Mouse (Mus musculus) embryonic facial prominence, embryonic 14.5 days (tissue): ENCODE data around the gene Tacc2. TPM values are rescaled to one million over a fixed set of nuclear protein-coding genes. Genes with fewer than 3 reads are reported as not detected.

Source experiments
- ATAC-seq: fragments of 200-750 bp; cut with Nextera tagmentation; 2 replicates; pipeline ENCODE4 v1.8.0; 2017; ENCODE audit warnings: low read depth, moderate number of reproducible peaks, moderate TSS enrichment
- DNase-seq: peaks from one replicate; pipeline ENCODE4 v3.0.0-alpha.2; 2015; ENCODE audit warnings: low spot score
- H3K27ac ChIP-seq: fragments of 300-500 bp; sonication (generic); replicated peaks from 2 replicates; pipeline ENCODE4 v1.5.1; 2014; ENCODE audit warnings: low read depth, mild to moderate bottlenecking, low read length, moderate library complexity
- H3K27me3 ChIP-seq: fragments of 300-500 bp; sonication (generic); replicated peaks from 2 replicates; pipeline ENCODE4 v1.6.1; 2014; ENCODE audit warnings: low read length; ENCODE audit not compliant: control insufficient read depth, insufficient read depth
- H3K36me3 ChIP-seq: fragments of 300-500 bp; sonication (generic); 2 replicates; pipeline ENCODE4 v1.6.1; 2014; ENCODE audit warnings: low read length, mixed read lengths; ENCODE audit not compliant: control insufficient read depth, insufficient read depth
- H3K4me1 ChIP-seq: fragments of 300-500 bp; sonication (generic); 2 replicates; pipeline ENCODE4 v1.6.1; 2014; ENCODE audit warnings: antibody characterized with exemption, low read length; ENCODE audit not compliant: control insufficient read depth, insufficient read depth
- H3K4me2 ChIP-seq: fragments of 300-500 bp; sonication (generic); 2 replicates; pipeline ENCODE4 v1.6.1; 2014; ENCODE audit warnings: low read depth, mild to moderate bottlenecking, low read length, moderate library complexity, mixed read lengths
- H3K4me3 ChIP-seq: fragments of 300-500 bp; sonication (generic); 2 replicates; pipeline ENCODE4 v1.5.1; 2014; ENCODE audit warnings: low read depth, mild to moderate bottlenecking, low read length
- H3K9ac ChIP-seq: fragments of 300-500 bp; sonication (generic); 2 replicates; pipeline ENCODE4 v1.6.1; 2014; ENCODE audit warnings: low read depth, mild to moderate bottlenecking, low read length, moderate library complexity, mixed read lengths
- H3K9me3 ChIP-seq: fragments of 300-500 bp; sonication (generic); 2 replicates; pipeline ENCODE4 v1.6.1; 2016; ENCODE audit warnings: low read length; ENCODE audit not compliant: control insufficient read depth
- WGBS: fragments of 180-500 bp; shearing (Covaris S2); extraction: QIAGEN DNeasy Blood & Tissue Kit; methylation state at CpG from one replicate; pipeline ENCODE4 v1.1.7; 2014; 5-methylcytosine and 5-hydroxymethylcytosine counted together
- polyA plus RNA-seq: library from polyadenylated mRNA; unstranded; fragments of >200 nt; fragmentation: Nextera tagmentation; extraction: Ambion mirVana; gene quantifications from 2 replicates; pipeline ENCODE4 v1.2.1, GENCODE M21; 2014

Tacc2 gene
- polyA plus RNA-seq, 1 experiment from 2014 or later: 44.4 TPM

GRCm38 (mm10) chr7:130628601-130629000 is 51.4 kb downstream of the Tacc2 start:
- no peak overlapping the region for H3K9ac ChIP-seq
- ATAC-seq (no peak), DNase-seq (peak; percentile 32)
- no peak overlapping the region for H3K4me3 ChIP-seq
- WGBS: 13% methylated on average over 1 of the region's 1 CpGs
- H3K9me3 ChIP-seq: no peaks in the 10 kb centered on the region
- H3K36me3 ChIP-seq: no peaks in the 10 kb centered on the region
- no peaks in the 10 kb centered on the region for H3K27me3 ChIP-seq
- H3K4me2 ChIP-seq: no peak overlapping the region
- peaks cover 7% of the 10 kb centered on the region; the same call in 1 of the 2 replicates for H3K4me1 ChIP-seq
- no peak overlapping the region for H3K27ac ChIP-seq

GRCm38 (mm10) chr7:130629999-130630398 is 52.8 kb downstream of the Tacc2 start:
- no peak overlapping the region for H3K4me3 ChIP-seq
- no peak overlapping the region for H3K4me2 ChIP-seq
- no peaks in the 10 kb centered on the region for H3K27me3 ChIP-seq
- WGBS: 92% methylated on average over 7 of the region's 7 CpGs
- no peak for ATAC-seq
- H3K36me3 ChIP-seq: no peaks in the 10 kb centered on the region
- H3K27ac ChIP-seq: no peak overlapping the region
- H3K9me3 ChIP-seq: no peaks in the 10 kb centered on the region
- DNase-seq: no peak
- H3K9ac ChIP-seq: no peak overlapping the region
- H3K4me1 ChIP-seq: peaks cover 7% of the 10 kb centered on the region; the same call in 1 of the 2 replicates

- Histone ChIP-seq H3K9me3 (no peaks in the 10 kb centered on the region), H3K27ac (no peak overlapping the region), H3K4me2 (no peak overlapping the region), H3K9ac (no peak overlapping the region), H3K4me1 (peaks cover 7% of the 10 kb centered on the region; the same call in 1 of the 2 replicates), H3K36me3 (no peaks in the 10 kb centered on the region), H3K4me3 (no peak overlapping the region), H3K27me3 (no peaks in the 10 kb centered on the region)
- ATAC-seq (no peak), DNase-seq (no peak)
- 88% methylated on average over 3 of the region's 3 CpGs for WGBS
These were observed 53.7 kb downstream of the Tacc2 start for GRCm38 (mm10) chr7:130630956-130631355.

DNA sequence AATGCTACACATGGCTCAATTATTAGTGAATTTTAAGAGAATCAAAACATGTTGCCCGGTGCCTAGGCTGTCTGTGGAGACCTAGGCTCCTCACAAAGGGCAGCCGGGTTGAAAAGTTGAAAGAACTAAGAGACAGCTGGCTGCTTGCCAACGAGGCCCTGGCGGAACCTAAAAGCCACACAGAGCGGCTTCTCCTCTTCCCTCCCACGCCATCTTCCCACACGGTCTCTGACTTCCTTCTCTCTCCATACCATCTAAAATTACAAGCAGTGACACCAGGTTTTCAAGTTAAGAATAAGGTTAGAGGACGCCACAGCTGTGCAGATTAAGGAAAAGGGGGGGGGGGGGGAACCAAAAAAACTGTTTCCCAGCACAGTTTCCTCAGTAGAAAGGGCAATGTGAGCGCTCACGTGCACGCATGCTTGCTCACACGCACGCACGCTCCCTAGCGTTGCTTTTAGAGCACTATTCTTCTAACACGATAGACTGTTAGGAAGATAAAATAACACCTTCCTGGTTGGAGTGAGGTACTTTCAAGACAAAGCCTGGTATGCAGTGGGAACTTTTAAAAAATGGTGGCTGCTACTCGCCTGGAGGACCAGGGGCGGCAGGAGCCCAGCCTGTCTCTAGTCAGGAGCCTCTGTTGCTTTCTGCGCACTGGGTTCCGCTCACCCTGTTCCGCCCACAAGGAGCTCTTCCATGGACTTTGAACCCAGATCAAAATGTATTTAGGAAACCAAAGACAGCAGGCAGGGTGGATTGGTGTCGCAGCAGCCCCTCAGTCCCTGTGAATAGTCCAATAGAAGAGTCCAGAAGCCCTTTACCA is 54.5 kb downstream of the Tacc2 start:
- peaks cover 7% of the 10 kb centered on the region; the same call in 1 of the 2 replicates for H3K4me1 ChIP-seq
- H3K36me3 ChIP-seq: no peaks in the 10 kb centered on the region
- no peak overlapping the region for H3K4me3 ChIP-seq
- WGBS: 51% methylated on average over 22 of the region's 22 CpGs
- DNase-seq (peak; percentile 74), ATAC-seq (peak; percentile 30; the same call in 1 of the 2 replicates)
- H3K9ac ChIP-seq: no peak overlapping the region
- H3K9me3 ChIP-seq: no peaks in the 10 kb centered on the region
- no peaks in the 10 kb centered on the region for H3K27me3 ChIP-seq
- H3K4me2 ChIP-seq: 0 out of 2 replicates have a peak overlapping the region, but pooled peaks have one; percentile 6
- H3K27ac ChIP-seq: 0 out of 2 replicates have a peak overlapping the region, but pooled peaks have one; percentile 24

- no peak overlapping the region for H3K27ac ChIP-seq
- H3K27me3 ChIP-seq: no peaks in the 10 kb centered on the region
- 89% methylated on average over 5 of the region's 5 CpGs for WGBS
- DNase-seq: no peak
- H3K4me1 ChIP-seq: peaks cover 12% of the 10 kb centered on the region; the same call in 1 of the 2 replicates
- no peak overlapping the region for H3K4me3 ChIP-seq
- no peak for ATAC-seq
- H3K36me3 ChIP-seq: no peaks in the 10 kb centered on the region
- H3K9ac ChIP-seq: no peak overlapping the region
- no peaks in the 10 kb centered on the region for H3K9me3 ChIP-seq
- no peak overlapping the region for H3K4me2 ChIP-seq
These were observed 55.1 kb downstream of the Tacc2 start for GRCm38 (mm10) chr7:130632379-130632732.

GRCm38 (mm10) chr7:130634259-130634871 is 57.1 kb downstream of the Tacc2 start:
- Histone ChIP-seq H3K4me3 (no peak overlapping the region), H3K36me3 (no peaks in the 10 kb centered on the region), H3K27me3 (no peaks in the 10 kb centered on the region), H3K4me2 (no peak overlapping the region), H3K9ac (no peak overlapping the region), H3K27ac (no peak overlapping the region), H3K4me1 (peaks cover 19% of the 10 kb centered on the region; the same call in 1 of the 2 replicates), H3K9me3 (no peaks in the 10 kb centered on the region)
- no peak for ATAC-seq
- DNase-seq: no peak
- WGBS: 97% methylated on average over 4 of the region's 4 CpGs

DNA sequence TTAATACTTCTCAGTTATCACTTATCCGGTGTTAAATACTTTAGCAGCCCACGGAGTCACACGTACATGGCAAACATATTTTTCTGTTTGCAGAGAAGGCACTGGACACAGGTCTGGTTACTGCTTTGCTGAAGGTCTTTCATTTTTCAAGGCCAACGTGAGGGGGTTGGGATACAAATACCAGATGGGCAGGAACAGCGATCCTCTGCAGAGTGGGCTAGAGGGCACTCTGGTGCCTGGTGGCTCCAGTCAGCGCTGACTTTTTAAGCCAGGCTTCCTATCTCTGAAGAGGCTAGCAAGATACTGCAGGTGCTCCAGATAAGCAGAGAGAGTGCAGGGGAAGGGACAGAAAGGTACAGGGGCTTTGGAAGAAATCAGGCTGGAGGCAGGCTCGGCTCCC is 58.0 kb downstream of the Tacc2 start:
- WGBS: 35% methylated on average over 7 of the region's 7 CpGs
- Histone ChIP-seq H3K4me2 (no peak overlapping the region), H3K9me3 (no peaks in the 10 kb centered on the region), H3K27ac (no peak overlapping the region), H3K36me3 (no peaks in the 10 kb centered on the region), H3K4me1 (peaks cover 20% of the 10 kb centered on the region; the same call in 1 of the 2 replicates), H3K27me3 (no peaks in the 10 kb centered on the region), H3K4me3 (no peak overlapping the region), H3K9ac (no peak overlapping the region)
- no peak for DNase-seq
- ATAC-seq: no peak

DNA sequence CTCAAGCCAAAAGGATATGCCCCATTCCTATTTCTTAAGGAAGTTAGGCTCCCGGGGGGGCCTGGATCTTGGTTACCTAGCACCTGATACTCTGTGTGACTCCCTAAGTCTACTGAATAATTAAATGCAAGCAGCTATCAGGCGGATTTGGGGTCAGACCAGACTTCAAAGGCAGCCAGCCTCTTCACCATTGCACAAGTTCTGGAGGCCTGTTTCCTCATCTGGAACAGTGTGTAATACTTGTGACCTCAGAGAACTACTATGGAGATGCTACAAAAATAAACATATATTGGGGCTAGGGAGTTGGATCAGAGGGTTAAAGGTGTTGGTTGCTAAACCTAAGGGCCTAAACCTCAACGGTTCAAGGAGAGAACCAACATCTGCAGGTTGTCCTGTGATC is 59.0 kb downstream of the Tacc2 start:
- DNase-seq (no peak), ATAC-seq (no peak)
- Histone ChIP-seq H3K27ac (no peak overlapping the region), H3K36me3 (no peaks in the 10 kb centered on the region), H3K9ac (no peak overlapping the region), H3K4me1 (peaks cover 24% of the 10 kb centered on the region; the same call in 1 of the 2 replicates), H3K27me3 (no peaks in the 10 kb centered on the region), H3K4me3 (no peak overlapping the region), H3K4me2 (no peak overlapping the region), H3K9me3 (no peaks in the 10 kb centered on the region)
- 70% methylated on average over 3 of the region's 3 CpGs for WGBS
